Mouse (Mus musculus): Measurements from ENCODE around the gene Zbtb7a. TPM values are rescaled to one million over a fixed set of nuclear protein-coding genes. Genes with fewer than 3 reads are reported as not detected.
A peak's percentile ranks its signal among the peaks of the same experiment; 100 is the strongest.

Zbtb7a gene
- total RNA-seq (2021), result 10 to 100 TPM; 71.8 to 76.6 TPM
- long read RNA-seq, experiment 1, full-length matches to known transcripts, result 2 of 40 reads
- long read RNA-seq, experiment 1, partial matches to known transcripts, result 3 of 40 reads
- long read RNA-seq, experiment 1, other reads (novel, unspliced or antisense), result 35 of 40 reads
- long read RNA-seq, experiment 2, full-length matches to known transcripts, result 18 of 46 reads
- long read RNA-seq, experiment 2, partial matches to known transcripts, result 5 of 46 reads
- long read RNA-seq, experiment 2, other reads (novel, unspliced or antisense), result 23 of 46 reads

DNA sequence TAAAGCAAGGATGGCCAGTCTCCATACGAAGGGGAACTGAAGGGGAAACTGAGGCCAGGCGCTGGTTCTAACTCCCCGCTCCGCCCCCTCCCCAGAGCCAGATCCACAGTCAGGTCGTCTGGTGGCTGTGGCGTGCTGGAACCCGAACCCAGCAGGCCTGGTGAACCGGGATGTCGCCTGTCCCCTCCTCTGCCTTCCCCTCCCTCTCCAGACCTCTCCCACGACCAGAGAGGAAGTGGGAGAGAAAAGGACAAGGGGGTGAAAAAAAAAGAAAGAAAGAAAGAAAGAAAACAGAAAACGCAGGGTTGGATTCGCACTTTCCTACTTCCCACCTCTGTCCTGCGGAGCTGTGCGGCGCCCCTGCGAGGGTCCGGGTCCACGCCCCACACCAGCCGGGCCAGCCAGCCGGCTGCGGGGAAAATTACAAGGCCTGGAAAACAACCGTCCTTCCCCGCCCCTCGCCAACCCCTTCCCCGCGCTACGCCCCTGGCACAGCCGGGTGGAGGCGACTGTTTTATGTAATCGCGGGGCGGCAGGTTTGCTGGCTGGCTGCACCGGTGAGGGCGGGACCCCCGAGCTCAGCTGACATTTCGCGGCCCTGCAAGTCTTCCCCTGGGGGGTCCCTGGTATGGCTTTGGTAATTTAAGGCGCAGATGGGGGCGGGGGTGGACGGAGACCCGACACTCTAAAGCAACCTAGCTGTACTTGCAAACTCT, at the start of gene Zbtb7a:
Zbtb7a (plus strand) TSS at position 255 of the 716 bp plus-strand sequence.
- no peak for DNase-seq (ENCODE audit: low spot score in 2 of 2)

- DNase-seq (ENCODE audit: low spot score in 2 of 2), result no peak
Observed at GRCm38 (mm10) chr10:81087021-81087420, 48.0 kb upstream of the Zbtb7a start.

DNA sequence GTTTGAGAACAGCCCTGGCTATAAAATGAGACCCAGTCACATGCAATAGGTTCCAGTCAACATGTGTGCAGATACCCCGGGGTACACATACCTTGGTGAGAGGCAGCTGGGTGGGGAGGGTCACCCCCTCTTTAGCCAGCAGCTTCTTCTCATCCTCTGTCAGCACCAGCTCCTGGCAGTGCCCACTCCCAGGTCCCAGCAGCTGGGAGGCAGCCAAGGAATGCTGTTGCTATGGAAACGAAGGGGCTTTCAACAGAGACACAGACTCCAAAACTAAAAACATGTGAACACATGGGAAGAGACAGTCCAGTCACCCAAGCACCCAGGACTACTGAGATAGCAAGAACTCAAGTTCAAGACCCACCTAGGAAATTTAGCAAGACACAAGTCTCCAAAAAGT, 45.8 kb upstream of the Zbtb7a start:
- no peak for DNase-seq (ENCODE audit: low spot score in 2 of 2)

- DNase-seq (ENCODE audit: low spot score in 2 of 2), result no peak
Observed at GRCm38 (mm10) chr10:81090621-81091020, 44.4 kb upstream of the Zbtb7a start.

DNA sequence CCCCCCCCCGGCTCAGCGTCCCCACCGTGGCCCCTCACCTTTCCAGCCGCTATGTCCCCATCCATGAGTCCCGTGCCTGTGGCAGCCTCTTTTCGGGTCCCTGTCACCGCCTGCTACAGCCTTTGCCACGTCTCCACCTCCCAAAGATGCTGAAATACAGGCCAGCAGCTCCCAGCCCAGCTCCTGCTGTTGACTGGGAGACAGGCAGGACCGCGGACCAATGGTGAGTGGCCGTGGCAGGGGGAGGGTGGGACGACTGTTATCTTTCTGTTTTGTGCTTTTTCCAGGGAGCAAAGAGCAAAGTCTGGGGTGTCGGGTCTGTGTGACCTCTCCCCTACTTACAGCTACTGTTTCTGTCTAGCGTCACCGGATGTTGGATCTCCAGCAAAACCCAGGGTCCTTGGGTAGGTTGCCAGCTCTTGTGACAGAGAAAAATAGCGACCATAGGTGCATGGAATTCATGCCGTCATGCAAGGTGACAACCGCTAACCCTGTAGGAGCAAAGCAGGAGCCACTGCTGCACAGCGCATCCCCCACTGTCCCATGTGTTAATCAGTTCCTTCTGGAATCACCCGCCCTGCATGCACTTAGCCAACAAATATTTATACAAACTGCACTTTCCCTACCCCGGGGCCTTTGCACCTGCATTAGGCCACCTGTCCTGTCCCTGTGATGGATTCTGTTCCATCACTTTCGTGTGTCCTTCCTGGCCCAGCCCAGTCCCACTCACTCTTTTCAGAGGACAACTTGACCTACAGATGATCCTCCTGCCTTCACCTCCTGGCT, 42.4 kb upstream of the Zbtb7a start:
- peak in 1 of 2 experiments; percentile 54 for DNase-seq (ENCODE audit: low spot score in 2 of 2)

DNA sequence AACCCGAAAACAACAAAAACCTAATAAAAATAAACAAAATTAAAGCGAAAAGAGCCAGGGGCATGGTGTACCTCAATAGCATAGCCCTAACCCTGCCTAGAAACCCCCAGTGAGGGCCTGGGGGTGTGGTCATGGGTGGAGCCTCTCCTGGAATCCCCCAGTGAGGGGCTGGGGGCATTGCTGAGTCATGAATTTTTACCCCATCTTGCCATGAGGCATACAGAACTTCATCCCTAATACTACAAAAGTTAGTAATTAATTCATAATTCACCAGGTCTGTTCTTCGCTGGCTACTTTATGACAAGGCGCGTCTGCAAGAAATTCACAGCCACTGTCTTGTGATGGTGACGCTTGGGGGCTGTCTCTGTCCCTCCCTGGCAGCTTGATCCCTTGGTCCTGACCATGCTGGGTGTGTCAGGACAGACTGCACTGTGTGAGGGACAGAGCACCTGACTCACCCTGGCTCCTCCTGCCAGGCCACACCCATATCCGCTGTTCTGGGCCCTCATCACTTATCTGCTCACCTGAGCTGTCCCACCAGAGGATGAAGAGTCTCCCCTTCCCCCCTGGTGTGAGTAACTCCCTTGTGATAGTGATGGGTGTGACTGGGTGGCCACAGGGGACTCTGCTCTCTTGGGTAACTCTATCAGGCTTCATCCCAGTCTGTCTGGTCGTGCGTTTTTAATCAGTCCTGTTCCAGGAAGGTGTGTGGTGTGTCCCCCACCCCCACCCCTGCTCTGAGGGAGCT, 39.9 kb upstream of the Zbtb7a start:
- DNase-seq (ENCODE audit: low spot score in 2 of 2), result no peak

- DNase-seq (ENCODE audit: low spot score in 2 of 2), result peak; percentile 92 to 97
Observed at GRCm38 (mm10) chr10:81105565-81106112, 29.4 kb upstream of the Zbtb7a start, which contains the start of gene Map2k2. TSS of gene Map2k2 (plus strand) at chr10:81105915.

DNA sequence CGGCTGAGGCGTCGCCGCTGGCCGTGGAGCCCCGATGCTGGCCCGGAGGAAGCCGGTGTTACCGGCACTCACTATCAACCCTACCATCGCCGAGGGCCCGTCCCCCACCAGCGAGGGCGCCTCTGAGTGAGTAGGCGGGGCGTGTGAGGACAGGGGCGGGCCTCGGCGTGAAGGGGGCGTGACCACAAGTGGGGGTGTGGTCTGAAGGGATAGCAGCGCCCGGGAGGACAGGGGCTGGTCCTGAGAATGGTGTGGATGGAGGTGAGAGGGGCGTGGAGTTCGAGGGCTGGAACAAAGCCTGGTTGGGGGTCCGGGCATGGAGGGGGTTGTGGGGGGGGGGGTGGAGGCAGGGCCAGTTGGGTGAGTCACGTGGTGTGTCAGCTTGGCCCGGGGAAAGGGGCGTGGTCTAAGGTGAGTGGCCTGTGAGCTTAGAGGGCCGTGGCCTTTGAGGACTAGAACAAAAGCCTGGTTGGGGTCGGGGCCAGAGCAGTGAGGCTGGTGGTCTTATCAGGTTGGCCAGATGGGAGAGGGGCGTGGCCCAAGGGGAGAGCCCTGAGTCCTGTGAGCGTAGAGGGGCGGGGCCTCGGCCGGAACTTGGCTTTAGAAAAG, 28.8 kb upstream of the Zbtb7a start:
- peak; percentile 72 to 86 for DNase-seq (ENCODE audit: low spot score in 2 of 2)

DNA sequence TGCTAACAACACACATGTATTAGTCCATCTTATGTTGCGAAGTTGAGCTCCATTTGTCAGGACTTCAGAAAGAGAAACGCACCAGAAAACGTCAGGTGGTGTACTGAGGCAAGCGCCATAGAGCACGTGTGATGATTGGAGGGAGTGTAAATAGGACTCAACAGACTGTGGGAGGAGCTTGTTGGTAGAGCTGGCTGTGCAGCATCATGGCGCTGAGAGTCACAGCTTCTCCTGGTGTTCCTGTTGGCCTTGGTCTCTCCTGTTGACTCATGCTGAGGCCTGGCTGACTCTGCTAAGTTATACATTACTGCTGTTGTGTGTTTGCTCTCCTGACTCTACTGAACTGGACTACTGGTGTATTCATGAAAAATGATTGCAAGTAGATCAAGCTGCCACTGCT, 22.1 kb upstream of the Zbtb7a start:
- DNase-seq (ENCODE audit: low spot score in 2 of 2), result no peak

GRCm38 (mm10) chr10:81119625-81120024, 15.4 kb upstream of the Zbtb7a start:
- no peak for DNase-seq (ENCODE audit: low spot score in 2 of 2)

DNA sequence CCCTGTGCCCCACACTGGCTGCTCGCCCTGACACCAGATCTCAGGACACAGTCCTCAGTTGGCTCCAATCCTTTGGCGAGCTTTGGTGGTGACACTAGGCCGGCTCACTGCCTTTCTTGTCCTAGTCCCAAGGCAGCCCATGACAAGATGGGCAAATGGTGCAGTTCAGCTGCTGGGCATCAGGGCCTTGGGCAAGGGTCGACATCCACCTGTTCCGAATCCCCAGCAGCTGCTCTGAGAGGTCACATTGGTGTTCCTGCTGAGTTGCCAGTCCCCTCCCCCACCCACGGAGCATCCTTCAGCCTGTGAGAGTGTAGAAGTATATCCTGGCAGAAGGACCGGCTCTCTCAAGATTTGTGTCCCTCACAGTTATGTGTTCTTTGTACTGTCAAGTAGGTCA, 14.4 kb upstream of the Zbtb7a start:
- DNase-seq (ENCODE audit: low spot score in 2 of 2), result no peak

GRCm38 (mm10) chr10:81122889-81123288, 12.1 kb upstream of the Zbtb7a start:
- DNase-seq (ENCODE audit: low spot score in 2 of 2), result no peak

DNA sequence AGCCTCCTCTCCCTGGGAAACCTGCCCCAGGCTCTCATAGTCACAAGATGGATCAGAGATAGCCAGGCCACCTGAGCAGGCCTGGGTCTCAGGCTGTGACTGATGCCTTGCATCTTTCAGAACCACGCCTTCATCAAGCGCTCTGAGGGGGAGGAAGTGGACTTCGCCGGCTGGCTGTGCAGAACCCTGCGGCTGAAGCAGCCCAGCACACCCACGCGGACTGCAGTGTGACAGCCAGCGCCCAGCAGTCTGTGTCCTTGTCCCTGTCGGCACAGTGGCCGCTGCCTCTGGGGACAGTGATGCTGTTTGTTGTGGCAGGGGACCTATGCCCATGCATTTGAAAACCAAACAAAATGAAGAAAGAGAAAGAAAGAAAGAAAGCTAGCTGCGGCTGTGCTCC, 11.5 kb upstream of the Zbtb7a start:
- DNase-seq (ENCODE audit: low spot score in 2 of 2), result no peak

- DNase-seq (ENCODE audit: low spot score in 2 of 2), result no peak
Observed at GRCm38 (mm10) chr10:81134181-81134587, 836 bp upstream of the Zbtb7a start.

- peak in 1 of 2 experiments; percentile 63 for DNase-seq (ENCODE audit: low spot score in 2 of 2)
Observed at GRCm38 (mm10) chr10:81135831-81136705, 1.0 kb downstream of the Zbtb7a start.

DNA sequence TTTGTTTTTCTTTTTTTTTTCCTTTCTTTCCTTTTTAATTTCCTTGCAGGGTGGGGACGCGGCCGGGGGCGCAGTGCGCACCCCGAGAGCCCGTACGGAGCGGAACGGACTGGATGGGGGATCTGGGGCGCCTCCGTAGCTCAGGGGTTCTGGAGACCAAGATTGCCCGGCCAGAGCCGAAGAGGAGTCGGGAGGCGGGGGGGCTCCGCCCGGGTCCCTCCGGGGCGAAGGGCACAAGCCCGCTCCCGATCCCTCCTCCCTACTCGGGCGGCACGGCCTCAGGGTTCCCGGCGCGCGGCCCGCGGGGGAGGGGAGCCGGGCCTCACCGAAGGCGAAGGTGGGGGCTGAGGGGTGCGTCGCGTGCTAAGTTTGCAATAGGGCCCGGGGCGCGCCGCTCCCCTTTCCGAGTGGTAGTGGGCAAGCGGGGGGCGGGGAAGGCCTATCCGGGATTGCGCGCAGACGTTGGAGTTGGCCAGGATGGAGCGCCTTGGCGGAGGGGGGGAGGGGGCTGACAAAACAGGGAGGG, 1.7 kb downstream of the Zbtb7a start:
- peak; percentile 63 to 72 for DNase-seq (ENCODE audit: low spot score in 2 of 2)

DNA sequence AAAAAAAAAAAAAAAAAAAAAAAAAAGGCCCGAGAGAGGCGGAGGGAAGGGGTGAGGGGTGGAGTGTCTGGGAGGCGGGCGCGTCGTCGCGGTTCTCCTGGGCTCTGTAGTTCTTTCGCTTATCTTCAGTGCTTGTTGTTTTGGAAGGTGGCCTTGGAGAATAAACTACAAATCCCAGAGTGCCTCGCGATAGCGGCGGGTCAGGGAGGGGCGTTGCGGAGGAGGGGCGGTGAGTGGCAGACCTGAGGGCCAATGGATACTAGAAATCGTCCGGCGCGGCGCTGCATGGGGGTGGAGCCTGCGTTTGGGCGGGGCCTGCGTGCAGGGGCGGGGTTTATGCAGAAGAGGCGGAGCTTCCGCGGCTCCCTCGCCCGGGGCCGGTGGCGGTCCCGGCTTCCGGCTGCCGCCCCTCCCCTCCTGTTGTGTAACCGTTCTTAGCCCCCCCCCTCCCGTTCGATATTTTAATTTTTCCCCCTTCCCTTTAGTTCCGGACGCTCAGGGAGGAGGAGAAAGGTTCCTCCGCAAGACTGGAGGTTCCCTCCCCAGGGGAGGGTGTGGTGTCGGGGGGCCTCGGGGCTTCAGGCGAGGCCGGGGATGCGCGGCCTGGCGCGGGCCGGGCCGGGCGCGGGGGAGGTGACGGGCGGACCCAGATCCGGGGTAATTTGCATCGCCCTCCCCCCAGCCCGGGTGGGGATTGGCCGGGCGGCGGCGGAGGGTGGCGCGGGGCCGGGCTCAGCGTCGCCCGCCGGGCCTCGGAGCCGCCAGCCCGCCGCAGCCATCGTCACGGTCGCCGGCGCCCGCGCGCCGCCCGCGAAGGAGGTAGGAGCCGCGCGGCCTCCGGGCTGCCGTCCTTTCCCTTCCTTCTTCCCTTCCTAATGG, 2.5 kb downstream of the Zbtb7a start:
- DNase-seq (ENCODE audit: low spot score in 2 of 2), result peak; percentile 99

DNA sequence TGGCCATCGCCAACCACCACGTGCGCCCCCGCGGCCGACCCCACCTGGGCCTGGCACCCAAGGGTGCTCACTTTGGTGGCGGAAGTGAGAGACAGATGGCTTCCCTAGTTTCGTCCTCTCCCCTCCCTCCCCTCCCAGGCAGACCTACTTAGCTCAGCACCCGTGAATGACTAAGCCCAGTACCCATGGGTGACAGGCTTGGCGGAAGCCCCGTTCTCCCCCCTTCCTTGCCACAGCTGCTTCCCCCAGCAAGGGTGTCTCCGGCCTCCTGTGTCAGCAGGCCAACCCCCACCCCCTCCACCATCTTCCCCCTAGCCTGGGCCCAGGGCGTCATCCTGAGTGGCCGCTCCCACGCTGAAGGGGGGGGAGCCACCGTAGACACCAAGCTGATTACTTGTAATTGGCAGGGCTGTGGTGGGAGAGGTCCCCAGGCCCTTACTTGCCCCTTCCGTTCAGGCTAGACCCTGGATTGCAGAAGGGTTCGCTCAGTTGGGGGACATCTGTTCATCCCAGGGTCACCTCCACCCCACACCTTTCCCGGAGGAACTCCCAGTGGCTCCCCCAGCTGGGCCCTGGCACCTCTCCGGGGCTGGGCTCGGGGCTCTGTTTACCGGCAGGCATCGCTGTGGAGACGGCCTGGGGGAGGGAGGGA, 3.2 kb downstream of the Zbtb7a start:
- DNase-seq (ENCODE audit: low spot score in 2 of 2), result no peak
